Mouse (Mus musculus) myocyte (in vitro differentiated cells): ENCODE data around the gene Itgal. TPM values are rescaled to one million over a fixed set of nuclear protein-coding genes. Genes with fewer than 3 reads are reported as not detected.
A peak's percentile ranks its signal among the peaks of the same experiment; 100 is the strongest.
"Not testable (repeated sequence)": the region's sequence is repeated elsewhere in the genome, so short reads cannot be mapped to it uniquely, and the experiment has no call there.

Experiments used
- H3K27me3 ChIP-seq: one replicate; pipeline ENCODE4 v1.6.1; 2011; ENCODE audit not compliant: control insufficient read depth, insufficient read depth, insufficient read length
- H3K36me3 ChIP-seq: one replicate; pipeline ENCODE4 v1.6.1; 2011; ENCODE audit not compliant: control insufficient read depth, insufficient read depth
- H3K4me2 ChIP-seq: one replicate; pipeline ENCODE4 v1.6.1; 2011; ENCODE audit warnings: low read depth, control low read depth
- H3K4me3 ChIP-seq: one replicate; pipeline ENCODE4 v1.5.1; 2011; ENCODE audit warnings: mild to moderate bottlenecking, control low read depth, moderate library complexity
- H3K79me2 ChIP-seq: one replicate; pipeline ENCODE4 v1.6.1; 2011; ENCODE audit not compliant: control insufficient read depth, insufficient read depth
- H3ac ChIP-seq: one replicate; pipeline ENCODE4 v1.6.1; 2011; ENCODE audit not compliant: control insufficient read depth, insufficient read length
- CEBPB ChIP-seq: IDR thresholded peaks from 2 replicates; pipeline ENCODE4 v1.6.1; 2011; ENCODE audit warnings: mild to moderate bottlenecking, moderate library complexity; ENCODE audit not compliant: poor library complexity, insufficient read depth, severe bottlenecking
- E2F4 ChIP-seq: IDR thresholded peaks from one replicate; pipeline ENCODE4 v1.6.1; 2011; ENCODE audit warnings: mild to moderate bottlenecking, control low read depth, moderate library complexity; ENCODE audit not compliant: insufficient read depth
- MAX ChIP-seq: IDR thresholded peaks from one replicate; pipeline ENCODE4 v1.6.1; 2011; ENCODE audit warnings: low read depth, mild to moderate bottlenecking, control low read depth
- MYOD1 ChIP-seq, 3 experiments: IDR thresholded peaks; one replicate each; pipeline ENCODE4 v1.6.1; 2011; ENCODE audit warnings: control low read depth in 2 of 3, low read depth in 2 of 3, mild to moderate bottlenecking in 2 of 3, moderate library complexity in 1 of 3; ENCODE audit not compliant: insufficient read length in 2 of 3, control insufficient read depth in 1 of 3
- MYOG ChIP-seq, 3 experiments: IDR thresholded peaks; one replicate each; pipeline ENCODE4 v1.6.1; 2011; ENCODE audit warnings: control low read depth in 2 of 3, low read depth in 2 of 3, mild to moderate bottlenecking in 2 of 3; ENCODE audit not compliant: insufficient read length in 2 of 3, control insufficient read depth in 1 of 3, insufficient read depth in 1 of 3
- POLR2A ChIP-seq: IDR thresholded peaks from one replicate; pipeline ENCODE4 v1.6.1; 2011; ENCODE audit warnings: low read depth, mild to moderate bottlenecking, control low read depth, moderate library complexity; ENCODE audit not compliant: insufficient read length
- POLR2AphosphoS2 ChIP-seq: IDR thresholded peaks from one replicate; pipeline ENCODE4 v1.6.1; 2011; ENCODE audit warnings: low read depth, control low read depth; ENCODE audit not compliant: insufficient read length
- REST ChIP-seq: IDR thresholded peaks from one replicate; pipeline ENCODE4 v1.6.1; 2011; ENCODE audit warnings: mild to moderate bottlenecking, control low read depth, moderate library complexity; ENCODE audit not compliant: insufficient read depth, insufficient read length
- SRF ChIP-seq: IDR thresholded peaks from one replicate; pipeline ENCODE4 v1.6.1; 2011; ENCODE audit warnings: low read depth; ENCODE audit not compliant: control insufficient read depth, insufficient read length
- TCF12 ChIP-seq: IDR thresholded peaks from one replicate; pipeline ENCODE4 v1.6.1; 2011; ENCODE audit warnings: mild to moderate bottlenecking, control low read depth; ENCODE audit not compliant: poor library complexity, insufficient read depth, severe bottlenecking
- TCF3 ChIP-seq: IDR thresholded peaks from one replicate; pipeline ENCODE4 v1.6.1; 2011; ENCODE audit warnings: low read depth, control low read depth; ENCODE audit not compliant: insufficient read length
- USF1 ChIP-seq: IDR thresholded peaks from one replicate; pipeline ENCODE4 v1.6.1; 2011; ENCODE audit warnings: low read depth, mild to moderate bottlenecking, control low read depth, moderate library complexity
- polyA plus RNA-seq: library from polyadenylated mRNA; unstranded; fragments of >200 nt; fragmentation: generic; extraction: Trizol; gene quantifications from one replicate; pipeline ENCODE4 v1.2.1, GENCODE M21; 2012; ENCODE audit warnings: missing spikeins

Itgal gene
- polyA plus RNA-seq, 1 experiment: 0.16 TPM

DNA sequence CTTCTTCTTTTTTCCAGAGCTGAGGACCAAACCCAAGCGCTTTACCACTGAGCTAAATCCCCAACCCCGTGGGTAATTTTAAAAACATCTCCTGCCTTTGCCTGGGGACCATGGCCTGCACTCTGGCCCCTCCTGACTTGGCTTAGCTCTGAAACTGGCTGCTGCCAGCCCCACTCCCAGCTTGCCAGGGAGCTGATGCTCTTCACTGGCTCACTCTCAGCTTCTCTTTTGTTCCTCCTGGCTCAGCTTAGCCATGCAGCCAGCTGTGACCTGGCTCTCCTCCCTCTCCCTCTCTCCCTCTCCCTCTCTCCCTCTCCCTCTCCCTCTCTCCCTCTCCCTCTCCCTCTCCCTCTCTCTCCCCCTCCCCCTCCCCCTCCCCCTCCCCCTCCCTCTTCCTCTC lies 30.6 kb downstream of the Itgal start:
- no peak overlapping the region for H3ac ChIP-seq
- H3K4me3 ChIP-seq: no peak overlapping the region
- no peaks in the 10 kb centered on the region for H3K79me2 ChIP-seq
- no peaks in the 10 kb centered on the region for H3K36me3 ChIP-seq
- H3K4me2 ChIP-seq: no peak overlapping the region
- H3K27me3 ChIP-seq: peaks cover 77% of the 10 kb centered on the region
- no peak for TF ChIP-seq POLR2AphosphoS2
- no peak for TF ChIP-seq MYOD1 (IDR thresholded peaks at IDR 0.05; ENCODE audit: control insufficient read depth in 1 of 3, insufficient read length in 2 of 3, low read depth in 2 of 3)
- TF ChIP-seq MAX: no peak
- TF ChIP-seq TCF3: no peak
- TF ChIP-seq USF1: no peak

DNA sequence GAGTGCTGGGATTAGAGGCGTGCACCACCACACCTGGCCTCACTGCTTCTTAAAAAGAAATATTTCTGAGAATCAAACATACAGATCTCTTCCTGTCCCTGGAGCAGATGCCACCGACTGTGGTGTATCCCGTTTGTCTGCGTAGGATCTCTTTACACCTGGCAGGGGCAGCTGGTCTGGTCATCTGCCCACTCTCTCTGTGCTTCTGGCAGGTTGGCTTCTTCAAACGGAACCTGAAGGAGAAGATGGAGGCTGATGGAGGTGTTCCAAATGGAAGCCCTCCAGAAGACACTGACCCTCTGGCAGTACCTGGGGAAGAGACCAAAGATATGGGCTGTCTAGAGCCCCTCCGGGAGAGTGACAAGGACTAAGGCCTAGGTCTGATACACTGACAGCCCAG lies 37.2 kb downstream of the Itgal start:
- no peak overlapping the region for H3K4me3 ChIP-seq
- H3K4me2 ChIP-seq: no peak overlapping the region
- H3ac ChIP-seq: no peak overlapping the region
- TF ChIP-seq MYOD1 (IDR thresholded peaks at IDR 0.05; ENCODE audit: control insufficient read depth in 1 of 3, insufficient read length in 2 of 3, low read depth in 2 of 3): no peak
- TF ChIP-seq MAX: no peak
- no peak for TF ChIP-seq CEBPB
- TF ChIP-seq MYOG (IDR thresholded peaks at IDR 0.05; ENCODE audit: control insufficient read depth in 1 of 3, insufficient read depth in 1 of 3, insufficient read length in 2 of 3, low read depth in 2 of 3): no peak
- H3K27me3 ChIP-seq: peaks cover 56% of the 10 kb centered on the region
- H3K36me3 ChIP-seq: no peaks in the 10 kb centered on the region
- H3K79me2 ChIP-seq: no peaks in the 10 kb centered on the region

DNA sequence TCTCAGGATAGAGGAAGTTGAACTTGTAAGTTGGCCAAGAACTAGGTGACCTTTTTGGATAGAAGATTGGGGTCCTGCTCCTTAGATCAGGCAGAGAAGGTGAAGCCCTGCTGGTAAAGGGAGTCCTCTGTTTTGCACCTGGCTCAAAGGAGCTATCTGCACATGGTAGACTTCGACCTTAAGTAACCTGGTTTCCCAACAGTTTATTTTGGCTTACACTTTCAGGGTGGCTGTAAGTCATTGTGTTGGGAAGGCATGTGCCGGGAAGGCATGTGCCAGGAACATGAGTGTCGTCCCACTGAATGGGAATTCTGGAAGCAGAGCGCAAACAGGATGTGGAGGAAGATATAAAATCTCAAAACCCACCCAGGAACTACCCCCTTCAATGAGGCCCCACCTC lies 39.5 kb downstream of the Itgal start:
- H3K79me2 ChIP-seq: no peaks in the 10 kb centered on the region
- peaks cover 34% of the 10 kb centered on the region for H3K27me3 ChIP-seq
- H3ac ChIP-seq: no peak overlapping the region
- no peak overlapping the region for H3K4me2 ChIP-seq
- TF ChIP-seq MYOD1 (IDR thresholded peaks at IDR 0.05; ENCODE audit: control insufficient read depth in 1 of 3, insufficient read length in 2 of 3, low read depth in 2 of 3) (no peak), TCF12 (no peak), POLR2A (no peak), E2F4 (no peak), MYOG (IDR thresholded peaks at IDR 0.05; ENCODE audit: control insufficient read depth in 1 of 3, insufficient read depth in 1 of 3, insufficient read length in 2 of 3, low read depth in 2 of 3) (no peak), REST (no peak), SRF (no peak), CEBPB (no peak), POLR2AphosphoS2 (no peak), USF1 (no peak), MAX (no peak), TCF3 (no peak)
- H3K4me3 ChIP-seq: no peak overlapping the region
- no peaks in the 10 kb centered on the region for H3K36me3 ChIP-seq

DNA sequence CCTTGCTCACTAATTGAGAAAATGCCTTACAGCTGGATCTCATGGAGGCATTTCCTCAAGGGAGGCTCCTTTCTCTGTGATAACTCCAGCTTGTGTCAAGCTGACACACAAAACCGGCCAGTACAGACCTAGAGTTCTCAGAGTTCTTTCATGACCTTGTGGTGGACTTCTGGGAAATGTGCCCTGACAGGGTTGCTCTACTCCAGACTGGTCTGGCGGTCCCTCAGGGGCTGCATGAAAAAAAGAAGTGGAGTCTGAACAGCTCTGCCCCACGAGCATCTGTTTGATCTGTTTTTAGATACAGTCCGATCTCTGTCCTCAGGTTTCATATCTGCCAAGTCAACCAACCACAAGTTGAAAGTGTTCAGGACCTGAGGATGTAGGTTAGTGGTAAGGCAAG lies 41.6 kb downstream of the Itgal start:
- Histone ChIP-seq H3K79me2 (no peaks in the 10 kb centered on the region), H3K36me3 (no peaks in the 10 kb centered on the region), H3ac (no peak overlapping the region), H3K4me3 (no peak overlapping the region), H3K27me3 (peaks cover 33% of the 10 kb centered on the region), H3K4me2 (no peak overlapping the region)
- TF ChIP-seq CEBPB (no peak), USF1 (no peak), MAX (no peak), POLR2AphosphoS2 (no peak), SRF (no peak), POLR2A (no peak), REST (no peak), MYOG (IDR thresholded peaks at IDR 0.05; ENCODE audit: control insufficient read depth in 1 of 3, insufficient read depth in 1 of 3, insufficient read length in 2 of 3, low read depth in 2 of 3) (no peak), TCF3 (no peak), TCF12 (no peak), E2F4 (no peak), MYOD1 (IDR thresholded peaks at IDR 0.05; ENCODE audit: control insufficient read depth in 1 of 3, insufficient read length in 2 of 3, low read depth in 2 of 3) (no peak)

DNA sequence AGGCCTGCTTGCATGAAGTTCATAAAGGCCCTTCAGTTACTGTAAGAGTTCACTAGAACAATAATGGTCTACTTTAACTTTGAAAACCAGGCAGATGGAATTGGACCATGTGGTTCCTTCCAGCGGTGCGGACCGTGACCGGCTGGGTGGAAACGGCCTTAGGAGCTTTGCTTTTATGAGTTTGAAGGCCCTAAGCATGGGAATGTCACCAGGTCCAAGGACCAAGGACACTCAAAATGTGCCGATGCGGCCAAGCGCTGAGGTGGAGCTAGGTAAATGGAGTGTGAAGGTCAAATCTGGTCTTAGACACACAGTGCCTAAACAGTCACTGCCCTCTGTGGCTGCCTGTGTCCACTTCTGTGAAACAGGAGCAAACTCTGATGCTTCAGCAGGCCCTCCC lies 45.3 kb downstream of the Itgal start:
- Histone ChIP-seq H3K4me2 (no peak overlapping the region), H3K79me2 (peaks cover 6% of the 10 kb centered on the region), H3K36me3 (no peaks in the 10 kb centered on the region), H3K4me3 (no peak overlapping the region), H3ac (no peak overlapping the region), H3K27me3 (peaks cover 2% of the 10 kb centered on the region)
- TF ChIP-seq REST (no peak), MYOG (IDR thresholded peaks at IDR 0.05; ENCODE audit: control insufficient read depth in 1 of 3, insufficient read depth in 1 of 3, insufficient read length in 2 of 3, low read depth in 2 of 3) (no peak), POLR2AphosphoS2 (peak; percentile 51)

DNA sequence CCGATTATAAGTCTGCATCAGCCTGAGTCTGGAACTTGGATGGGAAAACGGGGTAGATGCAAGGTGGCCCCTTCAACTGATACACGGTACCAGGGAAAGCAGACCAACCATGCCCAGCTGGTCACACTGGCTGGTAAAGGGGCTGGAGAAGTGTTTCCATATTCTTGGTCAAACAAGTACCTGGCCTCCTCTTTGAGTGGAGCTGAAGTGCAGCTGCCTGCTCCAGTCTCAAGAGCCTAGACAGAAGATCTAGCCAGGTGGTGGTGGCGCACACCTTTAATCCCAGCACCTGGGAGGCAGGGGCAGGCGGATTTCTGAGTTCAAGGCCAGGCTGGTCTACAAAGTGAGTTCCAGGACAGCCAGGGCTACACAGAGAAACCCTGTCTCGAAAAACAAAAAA lies 45.8 kb downstream of the Itgal start:
- H3K4me3 ChIP-seq, H3K4me2 ChIP-seq, H3K79me2 ChIP-seq, H3ac ChIP-seq, H3K27me3 ChIP-seq, H3K36me3 ChIP-seq: not testable (repeated sequence)
